Mouse (Mus musculus) small intestine, adult 2 months (tissue): ENCODE results near the gene Tubgcp6.

Experiments
- CTCF ChIP-seq: fragments of 200-500 bp; IDR thresholded peaks from 2 replicates; pipeline ENCODE4 v1.5.1; 2012; ENCODE audit warnings: low read depth, mild to moderate bottlenecking, control low read depth, inconsistent platforms, low read length, moderate library complexity, mixed read lengths; ENCODE audit not compliant: insufficient replicate concordance, insufficient read length; ENCODE audit errors: extremely low read depth
- POLR2A ChIP-seq: fragments of 200-500 bp; IDR thresholded peaks from 2 replicates; pipeline ENCODE4 v1.6.1; 2012; ENCODE audit warnings: low read depth, mild to moderate bottlenecking, control low read depth, inconsistent platforms, low read length, moderate library complexity

- no peak for TF ChIP-seq POLR2A
- no peak for TF ChIP-seq CTCF
Measured at GRCm38 (mm10) chr15:89140659-89141252, 17.8 kb upstream of the Tubgcp6 start, which contains the start of gene Mapk12.
